Mouse (Mus musculus) frontal cortex, postnatal 14 days (tissue): ENCODE data around the gene Zfp462.
"Not testable (repeated sequence)": the region's sequence is repeated elsewhere in the genome, so short reads cannot be mapped to it uniquely, and the experiment has no call there.

Source experiments
- DNase-seq, 2 experiments: peaks; one replicate each; pipeline ENCODE4 v3.0.0; 2022; ENCODE audit warnings: low spot score in 2 of 2

The Zfp462 gene

GRCm38 (mm10) chr4:54944921-54945430, at the start of gene Zfp462:
Gene Zfp462, plus strand, starts transcription at chr4:54945048.
- no peak for DNase-seq

- DNase-seq = no peak
Observed at GRCm38 (mm10) chr4:54896017-54896416, 48.8 kb upstream of the Zfp462 start.

DNA sequence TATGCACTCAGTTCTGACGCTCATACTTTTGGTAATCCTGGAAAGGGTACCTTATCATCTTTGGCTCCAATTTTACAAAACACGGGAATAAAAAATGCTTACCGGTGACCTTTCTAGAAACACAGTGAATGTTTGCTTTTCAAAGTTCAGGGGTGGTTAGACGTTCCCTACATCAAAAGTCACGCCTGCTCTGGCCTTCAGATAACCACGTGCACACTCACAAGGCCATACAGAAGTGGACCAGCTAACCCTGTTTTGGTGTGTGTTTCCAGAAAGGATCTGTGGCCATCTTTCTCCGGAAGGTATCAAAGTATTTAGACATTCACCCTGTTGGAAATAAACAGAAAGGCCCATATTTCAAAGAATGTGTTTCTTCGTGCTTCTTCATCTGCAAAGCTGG, 40.2 kb upstream of the Zfp462 start:
- DNase-seq = no peak

DNA sequence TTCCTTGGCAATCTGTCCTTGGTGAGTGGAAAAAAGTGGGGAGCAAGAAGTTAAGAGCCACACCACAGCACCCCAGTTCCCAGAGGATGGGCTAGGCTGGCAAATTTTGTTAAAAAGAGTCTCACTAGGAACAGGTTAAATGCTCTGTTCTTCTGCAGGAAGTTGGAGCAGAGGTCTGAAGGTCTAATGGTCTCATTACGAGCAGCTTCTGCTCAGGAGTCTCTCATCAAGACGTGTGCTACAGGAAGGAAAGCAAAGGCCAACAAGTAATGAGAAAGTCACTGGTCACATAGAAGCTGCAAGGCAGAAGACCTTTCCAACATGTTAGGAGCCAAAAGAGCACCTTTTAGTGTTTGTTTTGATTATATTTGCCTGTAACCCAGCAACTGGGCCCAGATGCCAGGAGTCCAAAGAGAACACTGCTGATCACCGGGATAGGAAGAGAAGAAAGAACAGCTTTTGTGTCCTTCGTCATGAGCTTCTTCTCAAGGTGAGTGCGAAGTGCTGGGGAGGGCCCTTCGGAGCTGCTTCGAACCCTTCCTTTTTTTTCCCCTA, 39.4 kb upstream of the Zfp462 start:
- no peak for DNase-seq

- DNase-seq = no peak
Observed at GRCm38 (mm10) chr4:54910300-54910699, 34.5 kb upstream of the Zfp462 start.

- DNase-seq = no peak
Observed at GRCm38 (mm10) chr4:54918276-54918675, 26.6 kb upstream of the Zfp462 start.

GRCm38 (mm10) chr4:54923386-54923785, 21.5 kb upstream of the Zfp462 start:
- DNase-seq = no peak

GRCm38 (mm10) chr4:54924306-54924705, 20.5 kb upstream of the Zfp462 start:
- no peak for DNase-seq

DNA sequence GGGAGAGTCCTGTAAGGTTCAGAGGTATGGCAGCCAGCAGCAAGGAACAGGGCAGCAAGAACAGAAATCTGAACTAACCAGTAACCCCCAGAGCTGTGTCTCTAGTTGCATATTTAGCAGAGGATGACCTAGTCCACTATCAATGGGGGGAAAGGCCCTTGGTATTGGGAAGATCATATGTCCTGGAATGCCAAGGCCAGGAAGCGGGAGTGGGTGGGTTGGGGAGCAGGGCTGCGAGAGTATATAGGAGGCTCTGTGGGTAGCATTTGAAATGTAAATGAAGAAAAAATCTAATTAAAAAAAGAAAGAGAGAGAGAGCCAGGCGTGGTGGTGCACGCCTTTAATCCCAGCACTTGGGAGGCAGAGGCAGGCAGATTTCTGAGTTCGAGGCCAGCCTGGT, 18.4 kb upstream of the Zfp462 start:
- DNase-seq = not testable (repeated sequence)

DNA sequence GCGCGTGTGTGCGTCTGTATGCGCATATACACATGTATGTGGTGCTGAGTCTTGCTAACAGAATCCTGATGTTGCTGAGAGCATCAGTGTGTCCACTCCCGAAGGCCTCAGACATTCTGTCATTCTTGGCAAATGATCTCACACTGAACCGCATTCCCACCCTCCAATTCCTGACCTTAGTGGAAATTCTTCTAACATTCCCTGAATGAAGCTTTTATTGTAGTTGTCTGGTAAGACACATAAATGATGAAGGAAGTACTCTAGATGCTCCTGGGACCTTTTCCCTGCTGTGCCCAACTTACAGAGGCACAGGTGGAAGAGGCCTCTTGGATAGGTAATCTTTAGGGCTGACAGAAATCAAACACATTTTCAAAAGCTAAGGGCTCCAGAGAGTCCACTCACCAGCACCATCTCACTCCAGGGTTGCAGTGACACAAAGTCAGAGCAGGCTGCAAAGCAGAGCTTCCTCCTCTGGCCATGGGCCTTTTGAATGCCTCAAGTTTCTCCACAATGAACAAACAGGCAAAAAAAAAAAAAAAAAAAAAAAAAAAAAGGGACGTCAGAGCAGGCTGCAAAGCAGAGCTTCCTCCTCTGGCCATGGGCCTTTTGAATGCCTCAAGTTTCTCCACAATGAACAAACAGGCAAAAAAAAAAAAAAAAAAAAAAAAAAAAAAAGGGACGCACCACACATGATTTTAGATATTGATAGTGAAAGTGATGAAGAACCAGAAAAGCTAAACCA, 17.4 kb upstream of the Zfp462 start:
- DNase-seq = not testable (repeated sequence)

DNA sequence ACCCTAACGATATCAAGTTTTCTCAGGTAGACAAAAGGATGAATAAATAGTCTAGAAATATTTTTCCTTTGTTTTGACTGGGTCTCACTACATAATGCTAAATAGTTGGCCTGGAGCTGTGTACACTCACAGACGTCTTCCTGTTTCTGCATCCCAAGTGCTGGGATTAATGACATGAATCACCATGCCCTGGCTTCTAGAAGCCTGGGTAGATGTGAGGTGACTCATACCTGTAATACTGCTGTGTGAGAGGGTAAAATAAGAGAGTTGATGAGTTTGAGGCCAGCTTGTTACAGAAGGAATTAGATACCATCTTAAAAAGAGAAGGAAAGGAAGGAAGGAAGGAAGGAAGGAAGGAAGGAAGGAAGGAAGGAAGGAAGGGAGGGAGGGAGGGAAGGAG, 15.2 kb upstream of the Zfp462 start:
- DNase-seq = no peak

GRCm38 (mm10) chr4:54932668-54933067, 12.2 kb upstream of the Zfp462 start:
- DNase-seq = no peak

DNA sequence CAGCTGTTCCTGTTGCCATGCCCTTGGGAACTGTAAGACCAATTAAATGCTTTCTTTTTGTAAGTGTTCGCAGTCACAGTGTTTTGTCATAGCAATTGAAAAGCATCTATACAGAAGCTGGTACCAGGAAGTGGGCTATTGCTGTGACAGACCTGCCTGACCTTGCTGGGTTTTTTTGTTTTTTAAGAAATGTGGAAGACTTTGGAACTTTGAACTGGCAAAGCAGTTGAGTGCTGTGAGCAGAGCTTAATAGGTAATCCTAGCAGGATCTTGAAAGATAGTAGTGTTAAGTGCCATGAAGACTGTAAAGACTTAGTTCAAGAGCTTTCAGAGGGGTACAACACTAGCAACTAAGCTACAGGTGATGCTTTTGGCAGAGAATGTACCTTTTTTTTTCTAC, 7.7 kb upstream of the Zfp462 start:
- no peak for DNase-seq

GRCm38 (mm10) chr4:54945603-54946445, 976 bp downstream of the Zfp462 start:
- DNase-seq = no peak

DNA sequence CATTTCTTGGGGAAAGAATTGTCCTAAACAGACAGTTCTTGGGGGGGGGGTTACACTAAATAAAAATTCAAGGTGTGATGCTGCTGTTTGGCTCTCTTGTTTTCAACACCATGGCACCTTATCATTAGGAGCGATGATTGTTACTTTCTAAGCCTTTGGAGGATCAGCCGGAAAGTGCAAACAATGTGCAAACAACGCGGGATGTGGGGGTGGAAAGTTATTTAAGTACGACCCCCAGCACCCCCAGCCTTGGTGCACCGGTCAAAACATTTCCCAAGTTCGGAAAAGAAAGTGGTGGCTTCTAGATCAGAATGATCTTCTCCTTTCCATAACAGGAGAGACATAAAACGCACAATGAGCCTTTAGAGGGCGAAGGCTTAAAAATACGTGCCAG, 1.8 kb downstream of the Zfp462 start:
- no peak for DNase-seq

DNA sequence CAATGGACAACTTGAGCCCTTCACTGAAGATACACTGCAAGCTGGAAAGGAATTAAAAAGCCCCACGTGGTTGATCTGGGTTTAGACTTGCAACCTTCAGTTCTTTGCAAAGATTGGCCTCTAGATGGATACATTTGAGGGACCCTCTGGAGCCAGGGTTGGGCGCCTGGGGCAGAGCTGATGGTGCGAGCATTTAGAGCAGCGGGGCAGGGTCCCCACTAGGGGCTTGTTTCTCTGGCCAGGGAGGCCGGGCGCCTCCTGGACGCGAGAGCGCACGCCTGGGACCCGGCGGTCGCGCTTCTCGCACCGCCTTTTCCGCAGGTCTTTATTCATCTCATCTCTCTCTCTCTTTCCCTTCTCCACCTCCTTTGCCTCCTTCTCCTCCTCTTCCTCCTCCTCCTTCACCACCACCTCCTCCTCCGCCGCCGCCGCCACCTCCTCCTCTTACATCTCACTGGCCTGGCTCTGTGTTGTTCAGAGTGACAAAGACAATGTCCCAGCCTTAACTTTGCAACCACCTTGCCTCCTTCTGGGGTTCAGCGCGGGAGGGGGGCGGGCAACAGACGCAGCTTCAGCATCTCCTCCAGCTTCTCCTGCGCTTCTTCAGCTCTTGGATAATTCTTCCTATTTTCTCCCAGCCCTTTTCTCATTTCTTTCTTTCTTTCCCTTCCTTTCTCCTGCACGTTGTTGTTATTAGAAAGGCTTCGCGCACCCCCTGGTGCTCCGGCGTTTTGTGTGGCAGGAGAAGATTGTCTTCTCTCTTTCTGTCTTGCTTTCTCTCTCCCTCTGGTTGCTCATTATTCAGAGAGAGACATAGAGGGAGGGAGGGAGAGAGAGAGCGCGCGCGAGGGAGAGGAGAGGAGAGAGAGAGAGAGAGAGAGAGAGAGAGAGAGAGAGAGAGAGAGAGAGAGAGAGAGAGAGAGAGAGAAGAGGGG, 2.5 kb downstream of the Zfp462 start:
- DNase-seq = peak in 1 of 2 experiments; percentile 30

GRCm38 (mm10) chr4:54947991-54948615, 3.3 kb downstream of the Zfp462 start:
- peak; percentile 39 to 48 for DNase-seq

GRCm38 (mm10) chr4:54948616-54949560, 4.0 kb downstream of the Zfp462 start:
- peak in 1 of 2 experiments; percentile 21 for DNase-seq

DNA sequence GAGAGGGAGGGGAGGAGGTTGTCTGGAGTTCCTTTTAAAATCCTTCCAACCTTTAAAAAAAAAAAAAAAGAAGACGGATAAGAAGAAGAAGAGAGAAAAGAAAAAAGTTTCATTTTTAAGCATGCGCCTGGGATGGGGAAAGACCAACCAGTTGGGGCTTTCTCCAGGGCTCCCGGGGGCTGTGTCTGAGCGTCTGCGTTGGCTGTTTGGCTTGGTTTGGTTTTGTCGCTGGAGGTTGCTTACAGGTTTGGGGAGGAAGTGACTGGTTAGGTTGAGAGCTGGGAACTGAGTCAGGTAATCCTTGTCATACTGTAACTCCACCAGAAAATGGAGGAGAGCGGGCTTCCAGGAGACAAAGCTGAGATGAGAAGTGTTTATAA, 4.7 kb downstream of the Zfp462 start:
- DNase-seq = no peak

DNA sequence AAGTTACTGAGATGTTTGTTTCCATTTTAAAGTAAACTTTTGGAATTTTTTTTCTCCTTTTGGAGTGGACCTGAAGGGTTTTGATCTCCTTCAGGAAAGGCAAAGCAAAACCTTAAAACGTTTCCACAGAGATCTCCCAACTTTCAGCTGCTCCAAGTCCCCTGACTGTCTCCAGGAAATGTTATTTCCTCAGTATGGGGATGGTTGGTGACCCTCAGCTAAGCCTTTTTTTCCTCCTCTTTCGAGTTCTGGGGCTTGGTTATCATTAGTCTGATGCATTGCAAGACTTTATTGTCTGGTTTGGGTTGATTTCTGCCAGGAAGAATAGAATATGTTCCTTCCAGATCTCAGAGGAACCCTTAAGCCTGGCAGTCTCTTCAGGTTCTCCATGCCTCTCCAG, 5.3 kb downstream of the Zfp462 start:
- DNase-seq = no peak
